In the genomic region with DNA sequence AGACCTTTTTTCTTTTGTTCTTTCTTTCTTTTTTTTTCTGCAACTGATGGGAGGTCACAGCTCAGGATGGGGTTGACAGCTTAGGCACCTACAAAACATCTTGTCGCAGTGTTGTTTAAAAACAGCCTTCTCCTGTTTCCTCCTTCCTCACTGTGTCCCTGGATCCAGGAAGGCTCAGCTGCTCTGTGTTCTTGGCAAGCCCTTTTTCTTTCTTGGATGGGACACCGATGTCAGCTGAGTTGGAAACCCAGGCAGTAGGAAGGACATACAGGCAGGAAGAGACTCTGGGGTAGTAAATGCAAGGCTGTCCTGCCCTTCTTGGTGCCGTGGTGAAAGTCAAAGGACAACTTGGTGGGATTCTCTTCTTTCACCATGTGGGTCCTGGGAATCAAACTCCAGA, we compare ENCODE assay signal across 11 mouse cellular contexts. TPM values are rescaled to one million over a fixed set of nuclear protein-coding genes. Genes with fewer than 3 reads are reported as not detected.
A peak's percentile ranks its signal among the peaks of the same experiment; 100 is the strongest.
DNase-seq lines count a peak whose midpoint lies in the region; ATAC-seq lines count a peak whose summit lies in the region.
"Had no signal": no experiment of that assay in that cellular context is flagged by ENCODE, and none has a peak within 500 bp of the region (broad histone marks: within the 10 kb centered on the region; RNA-seq: fewer than 3 reads in every experiment).

No protein-coding gene starts in this region.

- peak overlapping the region; percentile 87 for H3K4me2 ChIP-seq in forebrain, embryonic 13.5 days
- H3K4me2 ChIP-seq in hindbrain, embryonic 11.5 days (replicated peaks; ENCODE audit: low read depth, low read length): peak overlapping the region; percentile 79
- peak overlapping the region; percentile 84 for H3K4me2 ChIP-seq in midbrain, embryonic 13.5 days (replicated peaks)

- H3K9me3 ChIP-seq in forebrain, embryonic 13.5 days (replicated peaks): no peaks in the 10 kb centered on the region
- H3K9me3 ChIP-seq in hindbrain, embryonic 11.5 days (ENCODE audit: control insufficient read depth, low read length): no peaks in the 10 kb centered on the region
- no peaks in the 10 kb centered on the region for H3K9me3 ChIP-seq in midbrain, embryonic 13.5 days

- H3K9ac ChIP-seq in forebrain, embryonic 13.5 days: peak overlapping the region; percentile 99
- peak overlapping the region; percentile 86 for H3K9ac ChIP-seq in hindbrain, embryonic 11.5 days (ENCODE audit: low read depth, low read length)
- peak overlapping the region; percentile 91 for H3K9ac ChIP-seq in midbrain, embryonic 13.5 days (replicated peaks)

- no peaks in the 10 kb centered on the region for H3K27me3 ChIP-seq in forebrain, embryonic 13.5 days
- peaks cover 5% of the 10 kb centered on the region for H3K27me3 ChIP-seq in hindbrain, embryonic 11.5 days (ENCODE audit: control insufficient read depth, insufficient read depth, low read length)
- H3K27me3 ChIP-seq in midbrain, embryonic 13.5 days: no peaks in the 10 kb centered on the region

- H3K36me3 ChIP-seq in forebrain, embryonic 13.5 days (ENCODE audit: poor library complexity, severe bottlenecking): peaks cover 39% of the 10 kb centered on the region
- H3K36me3 ChIP-seq in hindbrain, embryonic 11.5 days (ENCODE audit: control insufficient read depth, insufficient read depth, low read length): peaks cover 16% of the 10 kb centered on the region
- H3K36me3 ChIP-seq in midbrain, embryonic 13.5 days: peaks cover 17% of the 10 kb centered on the region

- peak overlapping the region; percentile 25; the same call in 1 of the 2 replicates for H3K27ac ChIP-seq in forebrain, embryonic 13.5 days
- no peak overlapping the region for H3K27ac ChIP-seq in hindbrain, embryonic 11.5 days (ENCODE audit: low read depth, low read length)
- peak overlapping the region; percentile 5; the same call in 1 of the 2 replicates for H3K27ac ChIP-seq in midbrain, embryonic 13.5 days
- H3K27ac ChIP-seq: macrophage had no signal

- peak; percentile 77 to 81 for DNase-seq in heart, adult 18-20 months
- no peak for DNase-seq in heart, postnatal 25 days (ENCODE audit: low spot score)
- DNase-seq in hindbrain, embryonic 11.5 days (ENCODE audit: low spot score): no peak
- DNase-seq in urinary bladder, postnatal 4 days (ENCODE audit: low spot score in 2 of 2): no peak
- no peak for DNase-seq in spleen, postnatal 36 days (ENCODE audit: low spot score in 2 of 2)
- no peak for DNase-seq in urinary bladder, postnatal 14 days (ENCODE audit: low spot score)
- DNase-seq: adrenal gland, postnatal 14 days; kidney, postnatal 25 days had no signal

- 58% methylated on average over 3 of the region's 3 CpGs for WGBS in forebrain, embryonic 13.5 days
- 69% methylated on average over 3 of the region's 3 CpGs for WGBS in hindbrain, embryonic 11.5 days
- 57% methylated on average over 3 of the region's 3 CpGs for WGBS in midbrain, embryonic 13.5 days

- intact Hi-C loops in heart, postnatal 25 days (cut with DNase I): no loop called here

- peaks cover 49% of the 10 kb centered on the region for H3K4me1 ChIP-seq in forebrain, embryonic 13.5 days
- peaks cover 11% of the 10 kb centered on the region; the same call in 1 of the 2 replicates for H3K4me1 ChIP-seq in hindbrain, embryonic 11.5 days (replicated peaks; ENCODE audit: control insufficient read depth, insufficient read depth, low read length)
- peaks cover 48% of the 10 kb centered on the region for H3K4me1 ChIP-seq in midbrain, embryonic 13.5 days (replicated peaks)

- peak overlapping the region; percentile 91 for H3K4me3 ChIP-seq in forebrain, embryonic 13.5 days
- 0 out of 2 replicates have a peak overlapping the region, but pooled peaks have one; percentile 84 for H3K4me3 ChIP-seq in hindbrain, embryonic 11.5 days (ENCODE audit: low read depth, low read length)
- peak overlapping the region; percentile 83 for H3K4me3 ChIP-seq in midbrain, embryonic 13.5 days (replicated peaks)

- ATAC-seq in forebrain, embryonic 13.5 days: no peak
- no peak for ATAC-seq in hindbrain, embryonic 11.5 days (ENCODE audit: low FRiP score)
- no peak for ATAC-seq in midbrain, embryonic 13.5 days

RNA-seq across cellular contexts. Expression of gene Pank4, which starts 1.9 kb away (rescaled TPM):
- 10 to 100 TPM; 38.7 to 41.4 TPM for total RNA-seq in heart, adult 18-20 months (2021)
- 10 to 100 TPM; 45.6 to 46.4 TPM for total RNA-seq in heart, postnatal 25 days (2021)
- polyA plus RNA-seq in forebrain, embryonic 13.5 days (2015; fragmentation: Nextera tagmentation; extraction: Ambion mirVana): 41.1 and 45.0 TPM in 2 replicates
- polyA plus RNA-seq in hindbrain, embryonic 11.5 days (2014; fragmentation: Nextera tagmentation; extraction: Ambion mirVana): 31.5 and 37.4 TPM in 2 replicates
- 42.0 and 43.3 TPM in 2 replicates for polyA plus RNA-seq in midbrain, embryonic 13.5 days (2015; fragmentation: Nextera tagmentation; extraction: Ambion mirVana)

RNA-seq across cellular contexts. Expression of gene Hes5, which starts 5.1 kb away (rescaled TPM):
- under 1 TPM; 0.31 to 0.67 TPM for total RNA-seq in heart, adult 18-20 months (2021)
- under 1 TPM in 1 of 2 experiments, not detected in 1; 0.28 TPM for total RNA-seq in heart, postnatal 25 days (2021)
- polyA plus RNA-seq in forebrain, embryonic 13.5 days (2015; fragmentation: Nextera tagmentation; extraction: Ambion mirVana): 243 and 266 TPM in 2 replicates
- polyA plus RNA-seq in hindbrain, embryonic 11.5 days (2014; fragmentation: Nextera tagmentation; extraction: Ambion mirVana): 159 and 269 TPM in 2 replicates
- polyA plus RNA-seq in midbrain, embryonic 13.5 days (2015; fragmentation: Nextera tagmentation; extraction: Ambion mirVana): 291 and 346 TPM in 2 replicates
- total RNA-seq: adrenal gland, postnatal 14 days had no signal
- polyA plus RNA-seq: macrophage had no signal

RNA-seq across cellular contexts. Expression of gene Tnfrsf14, which starts 37.5 kb away (rescaled TPM):
- total RNA-seq in heart, adult 18-20 months (2021): 1 to 10 TPM; 5.3 to 7.1 TPM
- total RNA-seq in heart, postnatal 25 days (2021): 1 to 10 TPM; 3.8 to 6.7 TPM
- polyA plus RNA-seq in forebrain, embryonic 13.5 days (2015; fragmentation: Nextera tagmentation; extraction: Ambion mirVana): 0.14 and 0.28 TPM in 2 replicates
- polyA plus RNA-seq in hindbrain, embryonic 11.5 days (2014; fragmentation: Nextera tagmentation; extraction: Ambion mirVana): 1.0 and 1.1 TPM in 2 replicates
- 0.40 TPM in 2 replicates for polyA plus RNA-seq in midbrain, embryonic 13.5 days (2015; fragmentation: Nextera tagmentation; extraction: Ambion mirVana)

Comparison
In these comparisons a context has a peak if more than half of its experiments do, and no peak if none do; other contexts are left out.
1. DNase-seq: peak in heart, adult 18-20 months (2 of 2); none in heart, postnatal 25 days (single experiment), hindbrain, embryonic 11.5 days (single experiment), urinary bladder, postnatal 4 days (0 of 2), spleen, postnatal 36 days (0 of 2) and urinary bladder, postnatal 14 days (single experiment).
2. Peak in every context shown above with its lines, with median percentiles within 50 percentile points of each other: H3K4me2 ChIP-seq, H3K4me3 ChIP-seq and H3K9ac ChIP-seq.